Mouse (Mus musculus) stomach, postnatal 0 days (tissue): ENCODE results near the gene Aqp1. TPM values are rescaled to one million over a fixed set of nuclear protein-coding genes. Genes with fewer than 3 reads are reported as not detected.

Experiments used
- ATAC-seq: fragments of 200-750 bp; cut with Nextera tagmentation; 2 replicates; pipeline ENCODE4 v1.8.0; 2017; ENCODE audit not compliant: low FRiP score, low TSS enrichment
- DNase-seq: peaks from one replicate; pipeline ENCODE4 v3.0.0-alpha.2; 2016; ENCODE audit warnings: low spot score
- H3K27ac ChIP-seq: fragments of 300-500 bp; sonication (generic); replicated peaks from 2 replicates; pipeline ENCODE4 v1.5.1; 2014; ENCODE audit warnings: mild to moderate bottlenecking, control low read depth
- H3K27me3 ChIP-seq: fragments of 300-500 bp; sonication (generic); 2 replicates; pipeline ENCODE4 v1.6.1; 2014; ENCODE audit warnings: low read length; ENCODE audit not compliant: control insufficient read depth, insufficient read depth
- H3K36me3 ChIP-seq: fragments of 300-500 bp; sonication (generic); 2 replicates; pipeline ENCODE4 v1.6.1; 2014; ENCODE audit warnings: low read length, mixed read lengths; ENCODE audit not compliant: control insufficient read depth, insufficient read depth
- H3K4me1 ChIP-seq: fragments of 300-500 bp; sonication (generic); replicated peaks from 2 replicates; pipeline ENCODE4 v1.6.1; 2014; ENCODE audit warnings: antibody characterized with exemption; ENCODE audit not compliant: control insufficient read depth, insufficient read depth
- H3K4me2 ChIP-seq: fragments of 300-500 bp; sonication (generic); replicated peaks from 2 replicates; pipeline ENCODE4 v1.6.1; 2014; ENCODE audit warnings: low read depth, mild to moderate bottlenecking, control low read depth, moderate library complexity
- H3K4me3 ChIP-seq: fragments of 300-500 bp; sonication (generic); 2 replicates; pipeline ENCODE4 v1.5.1; 2014; ENCODE audit warnings: low read depth, low read length, control low read depth
- H3K9ac ChIP-seq: fragments of 300-500 bp; sonication (generic); 2 replicates; pipeline ENCODE4 v1.6.1; 2014; ENCODE audit warnings: mild to moderate bottlenecking, low read length, control low read depth, mixed read lengths
- H3K9me3 ChIP-seq: fragments of 300-500 bp; sonication (generic); 2 replicates; pipeline ENCODE4 v1.6.1; 2016; ENCODE audit warnings: low read length; ENCODE audit not compliant: control insufficient read depth
- CTCF ChIP-seq: IDR thresholded peaks from 2 replicates; pipeline ENCODE4 v1.5.1; 2016; ENCODE audit warnings: antibody characterized with exemption, low read depth, mild to moderate bottlenecking, moderate library complexity
- EP300 ChIP-seq: optimal IDR thresholded peaks from 2 replicates; pipeline ENCODE3; 2016; ENCODE audit warnings: antibody characterized with exemption
- WGBS: fragments of 180-500 bp; shearing (Covaris S2); extraction: QIAGEN DNeasy Blood & Tissue Kit; methylation state at CpG from one replicate; pipeline ENCODE4 v1.1.7; 2014; 5-methylcytosine and 5-hydroxymethylcytosine counted together
- polyA plus RNA-seq: library from polyadenylated mRNA; unstranded; fragments of >200 nt; fragmentation: Nextera tagmentation; extraction: Ambion mirVana; gene quantifications from 2 replicates; pipeline ENCODE4 v1.2.1, GENCODE M21; 2015

Gene Aqp1
- polyA plus RNA-seq, 1 experiment from 2014 or later = 16.2 TPM

DNA sequence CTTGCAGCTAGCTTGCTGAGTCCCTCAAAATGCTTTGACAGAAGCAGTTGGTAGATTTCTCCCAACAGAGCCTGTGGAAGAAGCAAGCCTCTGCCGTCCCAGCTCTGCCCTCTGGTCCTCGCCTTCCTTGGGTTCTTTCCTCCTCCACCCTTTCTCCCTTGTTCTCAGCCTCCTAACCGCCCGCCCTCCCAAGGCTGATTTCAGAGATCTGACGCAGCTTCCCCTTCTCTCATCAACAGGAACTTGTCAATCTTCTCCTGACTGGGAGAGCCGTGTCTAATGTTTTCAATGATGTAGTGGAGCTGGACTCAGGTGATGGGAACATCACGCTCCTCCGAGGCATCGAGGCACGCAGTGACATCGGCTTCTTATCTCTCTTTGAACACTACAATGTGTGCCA, 35.5 kb upstream of the Aqp1 start:
- ATAC-seq = no peak

DNA sequence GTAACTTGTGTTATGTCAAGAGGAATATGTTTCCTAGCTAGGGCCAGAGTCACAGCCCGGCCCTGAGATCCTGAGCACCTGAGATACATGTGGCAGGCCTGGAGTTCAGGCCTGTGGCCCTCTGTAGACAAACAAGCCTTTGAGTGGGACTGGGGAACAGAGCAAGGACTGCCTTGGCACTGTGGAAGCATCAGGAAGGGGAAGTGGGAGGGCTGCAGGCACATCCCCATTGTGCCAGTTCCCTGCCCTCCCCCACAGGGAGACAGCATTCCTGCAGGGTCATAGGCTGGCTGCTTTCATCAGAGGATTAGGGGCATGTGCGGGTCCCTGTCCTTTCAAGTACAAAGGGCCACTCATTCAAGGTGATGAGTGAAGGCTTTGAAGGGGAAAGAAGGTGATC, 26.1 kb upstream of the Aqp1 start:
- DNase-seq = no peak
- Histone ChIP-seq H3K9ac (no peak overlapping the region), H3K4me1 (no peaks in the 10 kb centered on the region), H3K27me3 (no peaks in the 10 kb centered on the region), H3K36me3 (no peaks in the 10 kb centered on the region), H3K27ac (no peak overlapping the region), H3K4me3 (no peak overlapping the region), H3K4me2 (no peak overlapping the region), H3K9me3 (no peaks in the 10 kb centered on the region)
- no peak for TF ChIP-seq CTCF
- TF ChIP-seq EP300 = no peak
- no peak for ATAC-seq
- WGBS = 74% methylated on average over 2 of the region's 2 CpGs

More for the DNA sequence above, 35.5 kb upstream of the Aqp1 start:
- peaks cover 3% of the 10 kb centered on the region; the same call in 1 of the 2 replicates for H3K36me3 ChIP-seq
- 86% methylated on average over 11 of the region's 11 CpGs for WGBS
- no peak overlapping the region for H3K4me3 ChIP-seq
- TF ChIP-seq EP300 (no peak), CTCF (no peak)
- no peak for DNase-seq
- no peak overlapping the region for H3K4me2 ChIP-seq
- H3K27me3 ChIP-seq = no peaks in the 10 kb centered on the region
- H3K9me3 ChIP-seq = no peaks in the 10 kb centered on the region
- no peak overlapping the region for H3K27ac ChIP-seq
- H3K4me1 ChIP-seq = no peaks in the 10 kb centered on the region
- H3K9ac ChIP-seq = no peak overlapping the region

DNA sequence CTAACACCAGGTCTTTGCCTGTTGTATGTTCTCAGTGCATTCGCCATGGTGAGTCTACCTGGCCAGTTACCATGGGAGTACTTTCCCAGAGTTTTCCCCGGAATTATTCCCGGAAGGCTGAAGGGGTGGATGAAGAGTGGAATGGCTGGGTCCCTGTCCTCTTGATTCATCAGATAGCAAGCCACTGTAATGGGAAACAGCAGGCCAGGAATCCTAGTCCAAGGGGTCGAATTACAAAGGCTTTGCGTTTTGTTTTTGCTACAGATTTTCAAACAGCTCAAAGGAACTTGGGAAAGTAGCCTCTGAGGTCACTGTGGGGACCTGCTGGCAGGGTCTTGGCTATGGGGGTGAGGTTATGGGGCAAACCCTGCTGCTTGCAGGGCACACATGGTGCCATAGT, 24.3 kb upstream of the Aqp1 start:
- no peaks in the 10 kb centered on the region for H3K9me3 ChIP-seq
- DNase-seq (no peak), ATAC-seq (no peak)
- H3K4me3 ChIP-seq = no peak overlapping the region
- H3K27ac ChIP-seq = no peak overlapping the region
- no peak overlapping the region for H3K9ac ChIP-seq
- TF ChIP-seq EP300 (no peak), CTCF (no peak)
- H3K27me3 ChIP-seq = no peaks in the 10 kb centered on the region
- no peaks in the 10 kb centered on the region for H3K4me1 ChIP-seq
- 57% methylated on average over 5 of the region's 5 CpGs for WGBS
- no peak overlapping the region for H3K4me2 ChIP-seq
- no peaks in the 10 kb centered on the region for H3K36me3 ChIP-seq

DNA sequence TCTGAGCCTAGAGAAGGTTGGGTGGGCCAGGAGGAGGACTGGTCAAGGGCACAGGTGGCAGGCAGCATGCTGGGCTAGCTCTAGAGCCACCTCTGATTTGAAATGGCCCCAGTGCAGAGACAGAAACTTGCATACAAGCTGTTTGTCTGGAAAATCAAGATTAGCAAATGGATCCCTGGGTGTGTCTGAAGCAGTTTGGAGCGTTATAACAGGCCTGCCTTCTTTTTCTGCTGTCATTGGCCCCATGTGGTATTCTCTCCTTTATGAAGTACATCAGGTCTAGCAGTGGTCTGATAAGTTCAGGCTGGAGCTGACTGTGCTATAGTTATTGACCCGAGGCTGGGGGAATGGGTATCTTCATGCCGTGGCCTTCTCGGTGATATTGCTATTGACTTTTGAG, 22.3 kb upstream of the Aqp1 start:
- no peak overlapping the region for H3K4me2 ChIP-seq
- no peaks in the 10 kb centered on the region for H3K27me3 ChIP-seq
- WGBS = 80% methylated on average over 4 of the region's 4 CpGs
- ATAC-seq = no peak
- TF ChIP-seq EP300 (no peak), CTCF (no peak)
- no peak overlapping the region for H3K9ac ChIP-seq
- no peaks in the 10 kb centered on the region for H3K4me1 ChIP-seq
- no peak overlapping the region for H3K4me3 ChIP-seq
- H3K36me3 ChIP-seq = no peaks in the 10 kb centered on the region
- H3K27ac ChIP-seq = no peak overlapping the region
- no peaks in the 10 kb centered on the region for H3K9me3 ChIP-seq
- no peak for DNase-seq

DNA sequence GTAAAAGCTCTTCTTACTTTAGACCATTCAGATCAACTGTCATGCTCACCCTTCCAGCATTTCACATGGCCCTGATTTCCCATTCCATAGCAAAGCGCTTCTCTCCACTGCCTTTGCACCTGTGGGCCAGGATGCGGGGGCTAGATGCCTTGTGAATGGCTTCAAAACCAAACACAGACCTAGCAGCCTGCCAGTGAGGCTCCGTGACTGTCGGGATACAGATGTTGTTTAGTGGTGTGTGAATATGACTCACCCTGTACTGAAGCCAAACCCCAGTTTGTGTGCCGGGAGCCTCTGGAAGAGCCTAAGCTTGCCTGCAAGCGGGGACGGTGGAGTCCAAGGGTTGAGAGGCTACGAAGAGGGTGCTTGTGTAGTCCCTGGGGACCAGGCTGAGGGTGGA, 21.6 kb upstream of the Aqp1 start:
- no peak for ATAC-seq
- Histone ChIP-seq H3K4me1 (no peaks in the 10 kb centered on the region), H3K9me3 (no peaks in the 10 kb centered on the region), H3K27me3 (no peaks in the 10 kb centered on the region), H3K4me2 (no peak overlapping the region), H3K4me3 (no peak overlapping the region), H3K27ac (no peak overlapping the region), H3K9ac (no peak overlapping the region), H3K36me3 (no peaks in the 10 kb centered on the region)
- DNase-seq = no peak
- TF ChIP-seq CTCF = no peak
- TF ChIP-seq EP300 = no peak
- WGBS = 55% methylated on average over 8 of the region's 8 CpGs

DNA sequence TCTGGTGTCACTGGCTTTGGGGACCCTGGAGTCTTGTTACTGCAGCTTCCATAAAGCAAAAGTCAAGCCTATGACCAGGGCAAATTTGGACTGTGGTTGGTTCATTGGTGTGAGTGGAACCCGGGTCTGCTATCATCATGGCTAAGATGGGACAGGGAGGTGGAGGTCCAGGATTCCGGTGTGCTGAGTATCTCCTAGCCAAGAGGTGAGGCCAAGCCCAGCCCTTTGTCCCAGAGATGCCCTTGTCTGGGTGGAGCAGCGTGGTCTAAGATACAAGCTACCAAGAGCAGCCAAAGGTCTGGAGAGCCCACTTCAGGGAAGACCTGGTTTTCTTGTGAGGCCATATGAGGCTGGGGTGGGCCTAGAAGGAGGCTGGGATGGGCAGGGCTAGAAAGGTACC, 17.6 kb upstream of the Aqp1 start:
- Histone ChIP-seq H3K9me3 (no peaks in the 10 kb centered on the region), H3K27ac (no peak overlapping the region), H3K4me1 (0 out of 2 replicates have a peak, but pooled peaks cover 3% of the 10 kb centered on the region), H3K4me3 (no peak overlapping the region), H3K36me3 (no peaks in the 10 kb centered on the region), H3K27me3 (no peaks in the 10 kb centered on the region), H3K4me2 (no peak overlapping the region), H3K9ac (no peak overlapping the region)
- WGBS = 91% methylated on average over 3 of the region's 3 CpGs
- ATAC-seq (no peak), DNase-seq (no peak)
- TF ChIP-seq CTCF (no peak), EP300 (no peak)
